Mouse (Mus musculus) induced T-regulatory cell, adult 2 months (primary cell): ENCODE results near the gene Ppp2r1a.
A peak's percentile ranks its signal among the peaks of the same experiment; 100 is the strongest.

Source experiments
- DNase-seq: peaks from one replicate; pipeline ENCODE4 v3.0.0-alpha.2; 2012; ENCODE audit warnings: low read depth

Ppp2r1a gene

GRCm38 (mm10) chr17:20944985-20945891 lies at the start of gene Ppp2r1a:
Gene Ppp2r1a (plus strand): TSS chr17:20945311.
- peak; percentile 100 for DNase-seq

GRCm38 (mm10) chr17:20904991-20905390 lies 40.1 kb upstream of the Ppp2r1a start, which contains the start of gene Vmn1r231:
Gene Vmn1r231 (minus strand): TSS chr17:20905091.
- DNase-seq = no peak

- DNase-seq = no peak
These were observed 25.5 kb upstream of the Ppp2r1a start, which contains the start of gene Vmn1r232 for GRCm38 (mm10) chr17:20919614-20920013. Gene Vmn1r232 (minus strand): TSS chr17:20919714.

GRCm38 (mm10) chr17:20944226-20944625 lies 885 bp upstream of the Ppp2r1a start:
- peak; percentile 70 for DNase-seq

- DNase-seq = no peak
These were observed 985 bp downstream of the Ppp2r1a start for GRCm38 (mm10) chr17:20946026-20946565.

- DNase-seq = peak; percentile 37
These were observed 1.5 kb downstream of the Ppp2r1a start for GRCm38 (mm10) chr17:20946636-20947035.

- no peak for DNase-seq
These were observed 15.3 kb downstream of the Ppp2r1a start for GRCm38 (mm10) chr17:20960386-20960785.

GRCm38 (mm10) chr17:20965421-20965820 lies 20.3 kb downstream of the Ppp2r1a start:
- no peak for DNase-seq

- no peak for DNase-seq
These were observed 21.6 kb downstream of the Ppp2r1a start for GRCm38 (mm10) chr17:20966681-20967080.

- DNase-seq = no peak
These were observed 48.6 kb downstream of the Ppp2r1a start for GRCm38 (mm10) chr17:20993716-20994115.

- no peak for DNase-seq
These were observed 51.3 kb downstream of the Ppp2r1a start, which contains the start of gene Vmn1r233 for GRCm38 (mm10) chr17:20996364-20996763. Gene Vmn1r233 (minus strand): TSS chr17:20996464.

- peak; percentile 94 for DNase-seq
These were observed 63.5 kb downstream of the Ppp2r1a start, which contains the start of gene Zfp160 for GRCm38 (mm10) chr17:21008382-21009331. Gene Zfp160 (plus strand): TSS chr17:21008903.

- no peak for DNase-seq
These were observed 64.6 kb downstream of the Ppp2r1a start for GRCm38 (mm10) chr17:21009726-21010125.
